Mouse (Mus musculus) liver, embryonic 11.5 days (tissue): ENCODE measurements at regions not wholly inside any gene's neighbourhood (a gene's known extent, or its start where the extent isn't known, plus 50 kb on each side); places are given as distances from the start of the nearest gene placed in this dataset.
A peak's percentile ranks its signal among the peaks of the same experiment; 100 is the strongest.

Experiments
- ATAC-seq: fragments of 200-750 bp; cut with Nextera tagmentation; replicated peaks from 2 replicates; pipeline ENCODE4 v1.8.0; 2017; ENCODE audit warnings: moderate number of reproducible peaks, mild to moderate bottlenecking, moderate TSS enrichment, moderate library complexity; ENCODE audit not compliant: low FRiP score
- DNase-seq: peaks from one replicate; pipeline ENCODE4 v3.0.0-alpha.2; 2017; ENCODE audit warnings: low spot score
- H3K27ac ChIP-seq: fragments of 300-500 bp; sonication (generic); 2 replicates; pipeline ENCODE4 v1.5.1; 2014; ENCODE audit warnings: mild to moderate bottlenecking, low read depth, low read length, control low read depth
- H3K27me3 ChIP-seq: fragments of 300-500 bp; sonication (generic); replicated peaks from 2 replicates; pipeline ENCODE4 v1.6.1; 2014; ENCODE audit warnings: low read length, mixed read lengths; ENCODE audit not compliant: control insufficient read depth, insufficient read depth
- H3K36me3 ChIP-seq: fragments of 300-500 bp; sonication (generic); 2 replicates; pipeline ENCODE4 v1.6.1; 2014; ENCODE audit warnings: mild to moderate bottlenecking, low read length, moderate library complexity, mixed read lengths; ENCODE audit not compliant: control insufficient read depth, insufficient read depth
- H3K4me1 ChIP-seq: fragments of 300-500 bp; sonication (generic); replicated peaks from 2 replicates; pipeline ENCODE4 v1.6.1; 2014; ENCODE audit warnings: low read length, mixed read lengths; ENCODE audit not compliant: control insufficient read depth, insufficient read depth
- H3K4me2 ChIP-seq: fragments of 300-500 bp; sonication (generic); 2 replicates; pipeline ENCODE4 v1.6.1; 2014; ENCODE audit warnings: mild to moderate bottlenecking, control low read depth, moderate library complexity
- H3K4me3 ChIP-seq: fragments of 300-500 bp; sonication (generic); 2 replicates; pipeline ENCODE4 v1.5.1; 2014; ENCODE audit warnings: low read depth, low read length, control low read depth
- H3K9ac ChIP-seq: fragments of 300-500 bp; sonication (generic); 2 replicates; pipeline ENCODE4 v1.6.1; 2014; ENCODE audit warnings: low read depth, low read length, control low read depth
- H3K9me3 ChIP-seq: fragments of 300-500 bp; sonication (generic); 2 replicates; pipeline ENCODE4 v1.6.1; 2016; ENCODE audit warnings: low read length, inconsistent platforms, mixed read lengths; ENCODE audit not compliant: control insufficient read depth
- WGBS: fragments of 180-500 bp; shearing (Covaris S2); extraction: QIAGEN DNeasy Blood & Tissue Kit; methylation state at CpG from one replicate; pipeline ENCODE4 v1.1.7; 2014; 5-methylcytosine and 5-hydroxymethylcytosine counted together

- Histone ChIP-seq H3K4me3 (no peak overlapping the region), H3K4me2 (no peak overlapping the region), H3K36me3 (no peaks in the 10 kb centered on the region), H3K9ac (no peak overlapping the region), H3K27ac (no peak overlapping the region), H3K27me3 (no peaks in the 10 kb centered on the region), H3K9me3 (no peaks in the 10 kb centered on the region), H3K4me1 (no peaks in the 10 kb centered on the region)
- DNase-seq (no peak), ATAC-seq (0 out of 2 replicates have a peak, but pooled peaks have one; percentile 26)
- WGBS: 64% methylated on average over 2 of the region's 2 CpGs
Measured at GRCm38 (mm10) chr3:140840197-140840596, 372.0 kb downstream of the Pdha2 start.

GRCm38 (mm10) chr3:140837976-140838581, 374.1 kb downstream of the Pdha2 start:
- Histone ChIP-seq H3K36me3 (no peaks in the 10 kb centered on the region), H3K27ac (no peak overlapping the region), H3K4me3 (no peak overlapping the region), H3K4me1 (no peaks in the 10 kb centered on the region), H3K4me2 (no peak overlapping the region), H3K9me3 (no peaks in the 10 kb centered on the region), H3K9ac (no peak overlapping the region), H3K27me3 (no peaks in the 10 kb centered on the region)
- 74% methylated on average over 2 of the region's 2 CpGs for WGBS
- ATAC-seq: no peak
- DNase-seq: no peak

DNA sequence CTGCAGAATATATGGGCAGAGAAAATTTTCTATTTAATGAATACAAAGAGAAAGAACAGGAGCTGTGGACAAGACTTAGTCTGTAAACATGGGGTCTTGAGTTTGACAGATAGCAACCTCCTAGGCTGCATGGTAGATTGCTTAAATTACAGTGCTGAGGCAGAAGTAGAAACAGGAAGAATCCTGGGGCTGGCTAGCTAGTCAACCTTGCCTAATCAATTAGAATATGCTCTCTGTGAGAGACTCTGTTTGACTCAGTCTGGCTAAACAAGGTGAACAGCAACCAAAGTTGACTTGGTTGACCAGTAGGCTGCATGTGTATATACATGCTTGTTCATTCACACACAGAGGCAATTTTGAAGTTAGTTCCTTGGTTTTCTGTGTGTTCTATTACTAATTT, 390.9 kb downstream of the Pdha2 start:
- H3K4me2 ChIP-seq: no peak overlapping the region
- ATAC-seq (no peak), DNase-seq (no peak)
- H3K9me3 ChIP-seq: no peaks in the 10 kb centered on the region
- H3K4me1 ChIP-seq: no peaks in the 10 kb centered on the region
- H3K9ac ChIP-seq: no peak overlapping the region
- no peak overlapping the region for H3K4me3 ChIP-seq
- no peaks in the 10 kb centered on the region for H3K36me3 ChIP-seq
- H3K27me3 ChIP-seq: no peaks in the 10 kb centered on the region
- H3K27ac ChIP-seq: no peak overlapping the region

DNA sequence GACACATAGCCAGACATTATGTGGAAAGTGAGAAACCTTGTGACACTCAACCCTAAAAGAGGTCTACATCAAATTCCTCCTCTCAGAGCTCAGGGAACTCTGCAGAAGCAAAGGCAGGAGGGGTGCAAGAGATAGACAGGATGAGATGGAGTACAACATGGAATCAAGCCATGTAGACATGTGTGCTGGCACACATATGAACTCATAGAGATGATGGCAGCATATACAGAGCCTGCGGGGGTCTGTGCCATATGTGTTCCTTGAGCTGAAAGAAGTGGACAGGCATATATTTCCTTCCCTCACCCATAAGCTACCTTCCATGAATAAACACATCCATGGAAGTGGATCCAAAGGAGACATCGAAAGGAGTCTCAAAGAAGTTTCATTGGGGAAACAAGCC, 406.6 kb downstream of the Pdha2 start:
- Histone ChIP-seq H3K36me3 (no peaks in the 10 kb centered on the region), H3K4me2 (no peak overlapping the region), H3K9me3 (no peaks in the 10 kb centered on the region), H3K4me3 (no peak overlapping the region), H3K9ac (no peak overlapping the region), H3K27ac (no peak overlapping the region), H3K4me1 (no peaks in the 10 kb centered on the region), H3K27me3 (no peaks in the 10 kb centered on the region)
- WGBS: 87% methylated on average over 2 of the region's 2 CpGs
- DNase-seq (no peak), ATAC-seq (no peak)

GRCm38 (mm10) chr3:140792943-140793342, 419.2 kb downstream of the Pdha2 start:
- H3K4me3 ChIP-seq: no peak overlapping the region
- DNase-seq (no peak), ATAC-seq (no peak)
- no peaks in the 10 kb centered on the region for H3K27me3 ChIP-seq
- H3K9me3 ChIP-seq: no peaks in the 10 kb centered on the region
- no peaks in the 10 kb centered on the region for H3K4me1 ChIP-seq
- H3K27ac ChIP-seq: no peak overlapping the region
- no peak overlapping the region for H3K9ac ChIP-seq
- H3K4me2 ChIP-seq: no peak overlapping the region
- WGBS: 80% methylated on average over 2 of the region's 2 CpGs
- H3K36me3 ChIP-seq: no peaks in the 10 kb centered on the region

- H3K27me3 ChIP-seq: no peaks in the 10 kb centered on the region
- no peaks in the 10 kb centered on the region for H3K9me3 ChIP-seq
- no peaks in the 10 kb centered on the region for H3K4me1 ChIP-seq
- no peak overlapping the region for H3K27ac ChIP-seq
- no peak overlapping the region for H3K4me3 ChIP-seq
- WGBS: 67% methylated on average over 3 of the region's 3 CpGs
- no peak for DNase-seq
- no peak overlapping the region for H3K9ac ChIP-seq
- ATAC-seq: no peak
- H3K4me2 ChIP-seq: no peak overlapping the region
- H3K36me3 ChIP-seq: no peaks in the 10 kb centered on the region
Measured at GRCm38 (mm10) chr3:140785700-140786099, 426.5 kb downstream of the Pdha2 start.

- 81% methylated on average over 4 of the region's 4 CpGs for WGBS
- no peaks in the 10 kb centered on the region for H3K4me1 ChIP-seq
- no peaks in the 10 kb centered on the region for H3K27me3 ChIP-seq
- H3K9me3 ChIP-seq: no peaks in the 10 kb centered on the region
- no peak overlapping the region for H3K4me3 ChIP-seq
- H3K36me3 ChIP-seq: no peaks in the 10 kb centered on the region
- no peak overlapping the region for H3K4me2 ChIP-seq
- no peak overlapping the region for H3K27ac ChIP-seq
- H3K9ac ChIP-seq: no peak overlapping the region
- DNase-seq (no peak), ATAC-seq (no peak)
Measured at GRCm38 (mm10) chr3:140760051-140760450, 452.1 kb downstream of the Pdha2 start.

DNA sequence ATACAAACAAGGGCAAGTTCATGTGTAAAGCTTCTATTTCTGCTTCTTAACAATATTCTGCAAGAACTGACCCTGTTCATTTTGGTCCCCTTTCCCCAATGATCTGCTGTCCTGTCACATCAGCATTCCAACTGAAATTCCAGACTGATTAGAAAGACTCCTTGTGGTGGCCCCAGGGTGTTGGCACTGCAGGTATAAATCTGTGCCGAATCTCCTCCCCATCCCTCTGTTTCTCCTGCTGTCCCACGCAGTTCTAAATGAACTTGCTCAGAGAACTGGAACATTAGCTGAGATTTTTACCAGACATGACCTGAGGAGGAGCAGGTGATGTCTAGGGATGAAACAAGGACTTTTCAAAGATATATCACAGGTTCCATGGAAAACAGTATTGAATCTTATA, 467.7 kb downstream of the Pdha2 start:
- Histone ChIP-seq H3K4me3 (no peak overlapping the region), H3K9ac (no peak overlapping the region), H3K4me2 (no peak overlapping the region), H3K27me3 (no peaks in the 10 kb centered on the region), H3K27ac (no peak overlapping the region), H3K9me3 (no peaks in the 10 kb centered on the region), H3K36me3 (no peaks in the 10 kb centered on the region), H3K4me1 (no peaks in the 10 kb centered on the region)
- no peak for ATAC-seq
- no peak for DNase-seq
- WGBS: 68% methylated on average over 2 of the region's 2 CpGs

DNA sequence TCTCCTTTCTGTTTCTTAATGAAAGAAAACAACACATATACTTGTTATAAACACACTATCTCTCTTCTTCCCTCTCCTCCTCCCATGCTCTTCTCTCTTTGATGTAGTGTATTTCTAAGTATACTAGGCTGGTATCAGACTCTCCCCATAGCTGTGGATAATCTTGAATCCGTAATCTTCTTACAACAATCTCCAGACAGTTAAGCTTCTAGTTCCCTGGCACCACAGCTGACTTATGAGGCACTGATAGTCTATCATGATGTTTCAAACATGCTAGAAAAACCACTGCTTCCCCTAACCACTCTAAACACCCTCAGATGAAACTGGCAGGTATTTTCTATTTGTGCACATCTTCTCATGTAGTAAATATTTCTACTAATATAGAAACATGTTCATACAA, 471.7 kb downstream of the Pdha2 start:
- WGBS: 63% methylated on average over 1 of the region's 1 CpGs
- DNase-seq (no peak), ATAC-seq (no peak)
- no peaks in the 10 kb centered on the region for H3K4me1 ChIP-seq
- no peak overlapping the region for H3K27ac ChIP-seq
- H3K27me3 ChIP-seq: no peaks in the 10 kb centered on the region
- no peak overlapping the region for H3K4me2 ChIP-seq
- no peaks in the 10 kb centered on the region for H3K36me3 ChIP-seq
- H3K9me3 ChIP-seq: no peaks in the 10 kb centered on the region
- H3K4me3 ChIP-seq: no peak overlapping the region
- no peak overlapping the region for H3K9ac ChIP-seq
